ENCODE assay signal across 38 mouse cellular contexts in the genomic region with DNA sequence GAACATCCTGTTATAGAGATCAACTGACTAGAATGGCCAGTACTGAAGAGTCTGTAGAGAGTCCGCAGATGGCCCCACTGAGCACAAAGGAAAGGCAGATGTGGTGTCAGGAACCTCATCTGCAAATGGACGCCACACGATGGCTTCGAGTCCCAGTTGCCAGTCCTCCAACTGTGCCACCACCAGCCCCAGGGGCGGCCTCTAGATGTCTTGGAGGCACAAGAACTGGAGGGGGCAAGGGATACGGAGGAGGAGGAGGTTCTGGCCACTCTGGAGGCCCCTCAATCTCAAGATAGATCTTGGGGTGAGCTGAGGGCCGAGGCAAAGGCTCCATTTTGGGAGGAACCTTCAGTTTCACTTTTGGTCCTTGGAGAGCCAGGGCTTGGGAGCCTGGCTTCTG. TPM values are rescaled to one million over a fixed set of nuclear protein-coding genes. Genes with fewer than 3 reads are reported as not detected.
"Had no signal": no experiment of that assay in that cellular context is flagged by ENCODE, and none has a peak within 500 bp of the region (broad histone marks: within the 10 kb centered on the region; RNA-seq: fewer than 3 reads in every experiment).

No protein-coding gene starts in this region.

- H3K4me3 ChIP-seq: heart, embryonic 12.5 days; heart, embryonic 13.5 days; heart, embryonic 15.5 days; hindbrain, embryonic 10.5 days; hindbrain, embryonic 12.5 days; hindbrain, embryonic 13.5 days; hindbrain, embryonic 15.5 days; intestine, embryonic 15.5 days; kidney, embryonic 15.5 days; layer of hippocampus, adult 2 months; left cerebral cortex, adult 2 months had no signal

- DNase-seq: heart, postnatal 10 days; heart, postnatal 14 days; heart, postnatal 36 days; heart, postnatal 4 days; kidney, adult 11 months; kidney, adult 18-20 months; kidney, adult 2 months; kidney, adult 8-10 months; kidney, adult 9 months; kidney, postnatal 10 days; kidney, postnatal 14 days; kidney, postnatal 25 days; kidney, postnatal 36 days; kidney, postnatal 4 days; layer of hippocampus, adult 9-11 months; layer of hippocampus, postnatal 36 days had no signal

- H3K27ac ChIP-seq: heart, embryonic 13.5 days; heart, embryonic 15.5 days; hindbrain, embryonic 10.5 days; hindbrain, embryonic 12.5 days; hindbrain, embryonic 13.5 days; hindbrain, embryonic 14.5 days; hindbrain, embryonic 15.5 days; hindbrain, postnatal 0 days; intestine, embryonic 15.5 days; kidney, embryonic 15.5 days; kidney, postnatal 0 days; layer of hippocampus, adult 2 months; left cerebral cortex, adult 2 months had no signal

RNA-seq across cellular contexts. Expression of a gene that starts 47.2 kb away (rescaled TPM):
- total RNA-seq: heart, postnatal 10 days; heart, postnatal 14 days; heart, postnatal 36 days; heart, postnatal 4 days; hematopoietic stem cell, adult 5-6 weeks; hindbrain, postnatal 0 days; layer of hippocampus, adult 18-20 months; layer of hippocampus, adult 2 months; layer of hippocampus, adult 8-10 months; layer of hippocampus, postnatal 10 days; layer of hippocampus, postnatal 14 days; layer of hippocampus, postnatal 25 days; layer of hippocampus, postnatal 36 days; left cerebral cortex, adult 18-20 months; left cerebral cortex, adult 2 months; left cerebral cortex, adult 8-10 months had no signal
